Mouse (Mus musculus): ENCODE data around the gene Tagap.
A peak's percentile ranks its signal among the peaks of the same experiment; 100 is the strongest.
"Not testable (repeated sequence)": the region's sequence is repeated elsewhere in the genome, so short reads cannot be mapped to it uniquely, and the experiment has no call there.

- not testable (repeated sequence) for TF ChIP-seq CTCF (IDR thresholded peaks at IDR 0.05; ENCODE audit: low read depth)
- TF ChIP-seq EP300 (IDR thresholded peaks at IDR 0.05; ENCODE audit: low read depth) = peak; percentile 61
Measured at GRCm38 (mm10) chr17:7963333-7963732, 37.5 kb downstream of the Tagap start.
